ENCODE assay signal across 8 mouse cellular contexts in the genomic region with DNA sequence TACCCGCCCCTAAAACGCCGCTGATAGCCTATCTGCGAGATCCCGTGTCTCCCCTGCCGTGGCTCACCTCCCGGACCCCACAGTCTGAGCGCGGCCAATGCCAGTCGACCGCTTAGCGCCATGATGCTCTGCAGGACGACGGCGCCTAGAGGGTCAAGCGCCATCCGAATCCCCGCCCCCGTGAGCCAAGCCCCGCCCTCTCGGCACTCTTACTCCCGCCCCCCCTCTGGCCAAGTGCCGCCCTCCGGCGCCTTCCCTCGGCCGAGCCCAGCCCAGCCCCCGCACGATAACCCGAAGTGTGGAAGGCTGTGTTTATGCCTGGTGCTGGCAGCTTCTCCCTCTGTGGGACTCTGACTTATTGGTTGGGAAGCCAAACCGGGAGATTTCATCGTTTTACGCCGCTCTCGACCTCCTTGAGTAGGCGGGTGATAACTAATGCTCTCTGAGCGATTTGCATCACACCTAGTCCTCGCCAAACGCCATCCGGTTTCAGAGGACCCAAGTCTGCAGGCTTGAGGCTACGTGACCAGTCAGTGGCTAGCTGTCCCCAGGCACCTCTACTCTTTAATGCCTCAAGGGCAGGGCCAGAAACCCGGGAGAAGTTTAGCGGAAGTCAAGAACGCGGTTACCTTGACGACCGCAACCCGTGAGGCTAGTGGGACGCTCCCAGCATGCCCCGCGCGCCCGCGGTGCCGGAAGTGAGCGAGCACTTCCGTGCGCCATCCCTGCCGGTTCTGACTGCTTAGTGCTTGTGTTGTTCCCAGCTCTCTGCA. TPM values are rescaled to one million over a fixed set of nuclear protein-coding genes. Genes with fewer than 3 reads are reported as not detected.
A peak's percentile ranks its signal among the peaks of the same experiment; 100 is the strongest.
DNase-seq lines count a peak whose midpoint lies in the region; ATAC-seq and TF ChIP-seq lines count a peak whose summit lies in the region.

A gene (plus strand): TSS at position 273 of the 773 bp plus-strand sequence.
A gene (minus strand): TSS at position 614 of the 773 bp plus-strand sequence.

- peak within 1 kb of the TSS; percentile 91 for H3K27ac ChIP-seq in hindbrain, embryonic 10.5 days
- peak within 1 kb of the TSS; percentile 77 for H3K27ac ChIP-seq in lung, postnatal 0 days (ENCODE audit: low read length)

- peak; percentile 89 for DNase-seq in MEL-GATA-1-ER (ENCODE audit: extremely low read depth, low read depth)
- DNase-seq in cerebellum, adult 8-10 months: peak; percentile 90
- DNase-seq in hindbrain, embryonic 10.5 days (ENCODE audit: low spot score): peak; percentile 93
- DNase-seq in layer of hippocampus, adult 9-11 months: peak; percentile 95
- peak; percentile 98 for DNase-seq in lung, postnatal 0 days (ENCODE audit: low spot score)
- peak; percentile 92 for DNase-seq in ovary, postnatal 14 days (ENCODE audit: low spot score)
- DNase-seq in thymus, postnatal 14 days: peak; percentile 95

- peak within 1 kb of the TSS; percentile 60 for H3K9ac ChIP-seq in lung, postnatal 0 days (replicated peaks; ENCODE audit: low read depth)

- peak within 1 kb of the TSS; percentile 90 for H3K4me3 ChIP-seq in hindbrain, embryonic 10.5 days
- H3K4me3 ChIP-seq in lung, postnatal 0 days (ENCODE audit: low read depth, low read length): peak within 1 kb of the TSS; percentile 73

- H3K9me3 ChIP-seq in hindbrain, embryonic 10.5 days: no peaks in the 10 kb centered on the region
- no peaks in the 10 kb centered on the region for H3K9me3 ChIP-seq in lung, postnatal 0 days (ENCODE audit: low read length)

- peaks cover 20% of the 10 kb centered on the region for H3K4me1 ChIP-seq in hindbrain, embryonic 10.5 days (replicated peaks)
- no peaks in the 10 kb centered on the region for H3K4me1 ChIP-seq in lung, postnatal 0 days (ENCODE audit: insufficient read depth, low read depth, low read length)

- ATAC-seq in frontal cortex, adult (ENCODE audit: low TSS enrichment): peak; percentile 95
- ATAC-seq in lung, postnatal 0 days: peak; percentile 97

- H3K36me3 ChIP-seq in hindbrain, embryonic 10.5 days: peaks cover 42% of the 10 kb centered on the region
- H3K36me3 ChIP-seq in lung, postnatal 0 days (ENCODE audit: insufficient read depth, low read length): 0 out of 2 replicates have a peak, but pooled peaks cover under 1% of the 10 kb centered on the region

- H3K4me2 ChIP-seq in lung, postnatal 0 days (replicated peaks; ENCODE audit: low read depth, low read length): peak within 1 kb of the TSS; percentile 67

- TF ChIP-seq CTCF in lung, postnatal 0 days (IDR thresholded peaks at IDR 0.05): no peak; the same call in 1 of the 2 replicates

- TF ChIP-seq EP300 in lung, postnatal 0 days (IDR thresholded peaks at IDR 0.05): no peak

- no peaks in the 10 kb centered on the region for H3K27me3 ChIP-seq in hindbrain, embryonic 10.5 days (ENCODE audit: insufficient read depth, poor library complexity, severe bottlenecking)
- H3K27me3 ChIP-seq in lung, postnatal 0 days (replicated peaks; ENCODE audit: insufficient read depth, low read length): no peaks in the 10 kb centered on the region

- WGBS in hindbrain, embryonic 10.5 days: under 1% methylated on average over 59 of the region's 59 CpGs
- under 1% methylated on average over 59 of the region's 59 CpGs for WGBS in lung, postnatal 0 days

RNA-seq across cellular contexts. Expression of the first gene that starts in this region (rescaled TPM):
- polyA plus RNA-seq in hindbrain, embryonic 10.5 days (2016; fragmentation: Nextera tagmentation; extraction: Ambion mirVana): 325 and 344 TPM in 2 replicates
- 157 and 164 TPM in 2 replicates for polyA plus RNA-seq in lung, postnatal 0 days (2015; fragmentation: Nextera tagmentation; extraction: Ambion mirVana)

RNA-seq across cellular contexts. Expression of the second gene that starts in this region (rescaled TPM):
- polyA plus RNA-seq in hindbrain, embryonic 10.5 days (2016; fragmentation: Nextera tagmentation; extraction: Ambion mirVana): 27.3 and 28.3 TPM in 2 replicates
- polyA plus RNA-seq in lung, postnatal 0 days (2015; fragmentation: Nextera tagmentation; extraction: Ambion mirVana): 23.7 and 25.8 TPM in 2 replicates

Comparison
In these comparisons a context has a peak if more than half of its experiments do, and no peak if none do; other contexts are left out.
1. Peak in every context shown above with its lines: DNase-seq, ATAC-seq, H3K4me3 ChIP-seq and H3K27ac ChIP-seq.